Mouse (Mus musculus) embryo, embryonic 11.5 days (tissue): ENCODE data around the gene Ndufaf8.

Experiments
- DNase-seq: peaks from one replicate; pipeline ENCODE4 v3.0.0-alpha.2; 2012; ENCODE audit warnings: low read depth, low spot score

Ndufaf8 gene

DNA sequence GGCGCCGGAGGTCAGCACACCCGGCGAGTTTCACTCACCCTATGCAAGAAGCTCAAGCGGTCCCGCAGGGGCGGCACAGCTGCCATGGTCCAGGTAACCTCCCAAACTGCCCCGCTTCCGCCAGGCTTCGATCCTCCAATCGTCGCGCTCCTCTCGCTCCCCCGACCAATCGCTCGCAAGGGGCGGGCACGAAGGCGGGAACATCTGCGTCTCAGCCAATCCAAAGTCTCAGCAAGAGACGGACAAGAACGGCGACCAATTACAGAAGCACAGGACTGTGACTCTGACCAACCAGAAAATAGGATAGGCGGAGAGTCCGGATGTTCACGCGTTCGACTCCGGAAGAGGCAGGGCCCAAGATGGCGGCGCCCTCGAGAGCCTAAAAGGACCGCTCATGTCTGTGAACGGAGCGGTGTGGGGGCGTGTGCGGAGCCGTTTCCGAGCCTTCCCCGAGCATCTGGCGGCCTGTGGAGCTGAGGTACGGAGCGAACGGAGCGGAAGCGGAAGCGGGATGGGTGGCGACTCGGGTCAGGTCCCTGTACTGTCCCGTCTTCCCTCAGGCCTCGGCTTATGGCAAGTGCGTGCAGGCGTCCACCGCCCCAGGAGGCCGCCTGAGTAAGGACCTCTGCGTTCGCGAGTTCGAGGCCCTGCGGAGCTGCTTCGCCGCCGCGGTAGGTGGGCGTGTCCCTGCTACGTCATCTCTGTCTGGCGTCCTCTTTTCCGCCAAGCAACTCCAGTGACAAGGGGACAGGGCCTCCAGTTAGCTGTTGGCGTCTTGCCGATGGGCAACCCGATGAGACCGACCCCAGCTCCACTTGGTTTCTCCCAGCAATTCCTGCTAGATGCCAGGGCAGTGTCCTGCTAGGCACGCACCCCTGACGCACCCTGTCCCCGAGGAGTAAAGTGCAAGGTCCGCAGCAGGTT lies at the start of gene Ndufaf8, which contains the start of gene Tepsin:
Ndufaf8 (plus strand) TSS at position 341 of the 924 bp plus-strand sequence.
Tepsin (minus strand) TSS at position 144 of the 924 bp plus-strand sequence.
- peak; percentile 99 for DNase-seq

DNA sequence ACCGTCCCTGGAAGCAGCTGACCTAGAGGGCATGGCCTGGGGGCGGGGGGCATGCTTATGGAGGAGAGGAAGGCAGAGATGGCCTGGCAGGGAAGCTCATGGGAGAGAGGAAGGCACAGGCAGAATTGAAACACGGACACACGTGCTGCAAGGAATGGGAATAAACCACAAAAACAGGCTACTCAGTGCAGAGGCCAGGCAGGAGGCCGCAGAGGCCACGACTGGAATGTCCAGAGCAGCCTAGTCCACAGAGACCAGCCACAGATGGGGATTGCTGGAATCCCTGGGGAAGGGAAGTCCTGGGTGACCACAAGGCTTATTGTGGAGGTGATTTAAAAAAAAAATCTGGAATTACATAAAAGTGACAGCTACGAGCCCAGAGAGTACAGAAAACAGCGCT lies 49.7 kb upstream of the Ndufaf8 start:
- DNase-seq: no peak

GRCm38 (mm10) chr11:120051124-120051811 lies 47.5 kb upstream of the Ndufaf8 start:
- DNase-seq: no peak

- no peak for DNase-seq
Measured at GRCm38 (mm10) chr11:120052274-120052673, 46.5 kb upstream of the Ndufaf8 start.

GRCm38 (mm10) chr11:120053846-120054245 lies 44.9 kb upstream of the Ndufaf8 start:
- no peak for DNase-seq

DNA sequence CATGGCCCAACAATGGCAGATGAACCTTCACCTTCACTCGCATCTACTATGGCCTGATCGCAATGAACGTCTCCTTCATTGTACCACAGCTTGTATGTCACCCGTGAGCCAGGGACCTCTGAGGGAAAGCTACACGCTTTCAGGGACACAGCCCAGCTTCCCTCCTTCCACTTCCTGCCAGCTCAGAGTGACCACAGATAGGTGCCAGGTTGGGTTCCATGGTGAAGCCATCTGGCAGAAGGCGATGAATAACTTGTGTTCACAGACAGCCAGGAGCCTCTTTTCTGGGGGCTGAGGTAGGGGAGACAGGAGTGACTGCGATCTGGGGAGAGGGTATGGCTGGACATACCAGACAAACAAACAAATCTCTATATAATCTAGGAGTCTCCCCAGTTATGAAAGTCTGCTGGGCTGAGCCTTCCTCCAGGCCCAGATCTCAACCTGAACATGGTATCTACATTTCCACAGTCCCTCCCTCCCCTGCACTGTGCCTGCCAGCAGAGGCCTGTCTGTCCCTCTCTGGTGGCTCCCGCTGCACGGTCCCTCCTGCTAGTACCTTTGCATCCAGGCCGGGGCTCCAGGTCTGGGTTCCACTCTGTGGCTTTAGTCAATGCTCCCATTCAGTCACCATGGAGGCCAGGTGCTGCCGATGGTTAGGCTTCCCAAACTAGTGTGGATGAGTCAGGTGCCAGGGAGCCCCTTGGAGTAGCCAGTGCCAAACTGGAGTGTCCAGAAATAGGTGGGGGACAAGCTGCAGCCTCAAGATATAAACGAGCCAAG lies 42.6 kb upstream of the Ndufaf8 start:
- DNase-seq: no peak

DNA sequence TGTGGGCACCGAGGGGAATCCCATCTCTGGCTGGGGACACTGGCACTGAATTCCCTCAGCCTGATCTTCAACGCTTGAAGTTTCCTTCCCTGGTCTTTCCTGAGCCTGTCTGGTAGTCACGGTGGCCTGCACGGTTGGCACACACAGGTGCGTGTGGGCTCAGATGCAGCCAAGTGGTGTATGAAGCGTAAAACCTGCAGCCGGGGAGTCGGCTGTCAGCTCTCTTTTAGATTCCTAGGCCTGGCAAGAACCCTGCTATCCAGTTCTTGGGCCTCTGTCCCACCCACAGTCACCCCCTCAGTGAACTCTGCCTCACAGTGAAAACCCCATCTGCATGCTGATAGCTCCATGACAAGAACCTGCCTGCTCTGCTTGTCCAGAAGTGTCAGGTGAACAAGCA lies 38.1 kb upstream of the Ndufaf8 start:
- DNase-seq: no peak

GRCm38 (mm10) chr11:120063326-120063725 lies 35.4 kb upstream of the Ndufaf8 start:
- DNase-seq: no peak

- no peak for DNase-seq
Measured at GRCm38 (mm10) chr11:120064006-120064667, 34.6 kb upstream of the Ndufaf8 start.

DNA sequence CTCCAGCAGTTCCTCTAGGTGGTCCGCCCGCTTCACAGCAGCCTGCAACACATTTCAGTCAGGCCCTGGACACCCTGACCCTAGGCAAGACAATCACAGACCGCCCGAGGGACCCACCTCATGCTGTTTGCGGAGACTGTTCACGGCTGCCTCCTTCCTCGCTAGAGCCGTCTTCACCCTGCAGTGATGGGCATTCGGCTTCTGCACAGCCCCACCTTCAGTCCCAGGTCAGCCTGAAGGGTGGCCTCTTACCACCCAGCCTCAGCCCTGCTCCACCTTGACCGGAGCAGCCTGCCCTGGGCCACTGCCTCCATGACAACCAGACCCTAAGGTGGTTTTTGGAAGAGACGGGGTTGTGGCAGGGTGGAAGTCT lies 34.1 kb upstream of the Ndufaf8 start:
- no peak for DNase-seq

- DNase-seq: no peak
Measured at GRCm38 (mm10) chr11:120065291-120065690, 33.4 kb upstream of the Ndufaf8 start.

DNA sequence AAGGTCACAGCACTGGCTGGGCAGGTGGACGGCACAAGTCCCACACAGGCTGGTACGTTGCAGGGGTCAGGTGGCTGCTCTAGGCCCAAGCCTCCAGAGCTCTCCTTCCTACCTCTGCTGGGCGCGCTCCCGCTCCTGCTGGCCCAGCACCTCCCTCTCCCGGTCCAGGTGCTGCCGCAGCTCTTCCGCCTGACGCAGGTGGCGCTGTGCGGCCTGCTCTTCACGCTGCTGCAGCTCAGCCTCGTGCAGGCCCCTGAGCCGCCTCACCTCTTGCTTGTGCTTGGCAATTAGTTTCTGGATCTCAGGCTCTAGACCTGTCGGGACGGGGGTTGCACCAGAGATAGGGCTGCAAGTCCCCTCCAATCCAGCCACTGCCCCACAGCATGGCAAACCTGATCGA lies 30.9 kb upstream of the Ndufaf8 start:
- no peak for DNase-seq

GRCm38 (mm10) chr11:120069261-120069660 lies 29.5 kb upstream of the Ndufaf8 start:
- no peak for DNase-seq

GRCm38 (mm10) chr11:120070286-120070930 lies 28.3 kb upstream of the Ndufaf8 start:
- no peak for DNase-seq

GRCm38 (mm10) chr11:120071065-120071464 lies 27.7 kb upstream of the Ndufaf8 start:
- DNase-seq: no peak

DNA sequence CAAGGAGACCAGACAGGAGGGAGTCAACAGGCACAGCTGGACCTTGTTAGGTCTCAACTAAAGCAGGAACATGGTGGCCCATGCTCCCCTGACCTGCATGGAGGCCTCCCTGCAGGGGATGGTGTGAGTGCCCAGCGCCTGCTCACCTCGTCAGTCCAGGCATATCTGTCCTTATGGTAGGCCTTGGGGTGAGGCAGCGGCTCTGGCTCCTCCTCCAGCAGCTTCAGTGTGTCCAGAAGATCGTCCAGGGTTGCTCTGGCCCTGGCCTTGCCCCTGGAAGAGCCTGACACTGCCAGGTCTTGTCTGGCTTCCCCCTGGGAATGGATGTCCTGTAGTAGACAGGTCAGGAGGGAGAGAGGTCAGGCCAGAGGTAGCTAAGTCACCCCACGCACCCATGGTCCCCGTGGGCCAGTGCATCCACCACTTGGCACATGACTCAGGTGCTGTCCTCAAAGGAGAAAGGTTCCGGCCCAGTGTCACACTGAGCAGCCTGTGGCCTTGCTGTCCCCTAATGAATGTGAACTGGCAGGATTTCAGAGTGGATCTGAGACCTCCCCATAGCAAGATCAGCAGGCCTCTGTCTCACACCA lies 26.9 kb upstream of the Ndufaf8 start:
- no peak for DNase-seq

DNA sequence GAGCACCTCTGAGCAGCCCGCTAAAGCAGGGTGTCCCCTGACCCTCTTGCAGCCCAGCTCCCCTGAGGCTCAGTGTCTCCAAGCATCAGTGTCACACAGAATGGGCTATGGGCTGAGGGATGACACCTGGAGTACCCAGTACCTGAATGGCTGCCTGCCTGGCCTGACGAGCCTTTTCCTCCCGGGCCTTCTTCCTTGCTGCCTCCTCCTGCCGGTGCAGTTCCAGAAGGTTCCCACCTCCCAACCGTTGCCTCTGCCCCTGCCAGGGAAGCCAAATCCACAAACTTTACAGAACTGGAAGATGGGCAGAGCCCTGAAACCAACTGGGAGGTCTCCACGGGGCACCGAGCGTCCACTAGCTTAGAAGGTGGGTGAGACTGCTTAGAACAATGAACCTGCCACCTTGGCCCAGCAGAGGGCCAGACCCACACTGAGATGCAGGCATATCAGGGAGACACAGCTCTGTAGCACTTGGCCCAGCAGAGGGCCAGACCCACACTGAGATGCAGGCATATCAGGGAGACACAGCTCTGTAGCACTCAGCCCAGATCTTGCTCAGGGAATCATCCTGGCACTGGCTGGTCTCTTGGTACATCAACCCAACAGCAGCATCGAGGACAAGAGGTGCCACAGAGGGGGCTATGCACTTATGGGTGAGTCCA lies 25.6 kb upstream of the Ndufaf8 start:
- no peak for DNase-seq

- no peak for DNase-seq
Measured at GRCm38 (mm10) chr11:120076191-120076590, 22.5 kb upstream of the Ndufaf8 start.

GRCm38 (mm10) chr11:120080282-120080681 lies 18.4 kb upstream of the Ndufaf8 start:
- no peak for DNase-seq
